In the genomic region with DNA sequence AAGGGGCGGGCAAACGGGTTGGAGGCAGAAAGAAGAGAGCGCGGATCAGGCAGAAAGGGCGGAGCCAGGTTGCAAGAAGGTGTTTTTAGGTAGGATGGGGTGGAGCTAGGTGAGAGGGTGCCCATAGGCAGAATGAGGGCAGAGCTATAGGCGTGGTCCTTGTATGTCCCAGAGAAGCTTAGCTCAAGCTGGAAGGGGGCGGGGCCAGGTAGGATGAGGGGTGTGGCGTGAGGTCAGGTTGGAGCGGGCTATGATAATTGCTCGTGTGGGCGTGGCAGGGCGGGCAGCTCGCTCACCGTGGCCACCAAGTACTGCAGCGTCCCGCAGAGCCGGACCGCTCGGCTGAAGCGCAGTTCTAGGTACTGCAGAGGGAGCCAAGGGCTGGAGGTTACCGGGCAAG, we compare ENCODE assay signal across 9 mouse cellular contexts. TPM values are rescaled to one million over a fixed set of nuclear protein-coding genes. Genes with fewer than 3 reads are reported as not detected.
DNase-seq lines count a peak whose midpoint lies in the region; ATAC-seq lines count a peak whose summit lies in the region.
"Had no signal": no experiment of that assay in that cellular context is flagged by ENCODE, and none has a peak within 500 bp of the region (broad histone marks: within the 10 kb centered on the region; RNA-seq: fewer than 3 reads in every experiment).

No protein-coding gene starts in this region.

- WGBS in kidney, embryonic 16.5 days, result 5% methylated on average over 21 of the region's 21 CpGs
- WGBS in lung, embryonic 16.5 days, result 7% methylated on average over 21 of the region's 21 CpGs

- H3K36me3 ChIP-seq in kidney, embryonic 16.5 days (ENCODE audit: insufficient read depth, low read length), result peaks cover 22% of the 10 kb centered on the region
- peaks cover 18% of the 10 kb centered on the region for H3K36me3 ChIP-seq in lung, embryonic 16.5 days (ENCODE audit: control insufficient read depth, insufficient read depth, low read length)

- H3K4me3 ChIP-seq in kidney, embryonic 16.5 days (ENCODE audit: low read length), result peak overlapping the region; percentile 33; the same call in 1 of the 2 replicates
- H3K4me3 ChIP-seq in lung, embryonic 16.5 days (ENCODE audit: low read length), result no peak overlapping the region
- H3K4me3 ChIP-seq: heart, adult 2 months had no signal

- peak; percentile 54 to 55 for DNase-seq in B cell, adult 2 months
- DNase-seq in T-cell, adult 2 months (ENCODE audit: low spot score), result peak; percentile 36
- no peak for DNase-seq in layer of hippocampus, postnatal 36 days
- DNase-seq in gastrocnemius, adult 8-10 months (ENCODE audit: low spot score in 2 of 2), result no peak
- DNase-seq: heart, adult 2 months had no signal

- H3K9ac ChIP-seq in kidney, embryonic 16.5 days (replicated peaks; ENCODE audit: low read length), result no peak overlapping the region
- H3K9ac ChIP-seq in lung, embryonic 16.5 days (ENCODE audit: low read length), result no peak overlapping the region

- no peaks in the 10 kb centered on the region for H3K9me3 ChIP-seq in kidney, embryonic 16.5 days (ENCODE audit: low read length)
- no peaks in the 10 kb centered on the region for H3K9me3 ChIP-seq in lung, embryonic 16.5 days (ENCODE audit: control insufficient read depth, low read length)

- H3K4me2 ChIP-seq in kidney, embryonic 16.5 days (replicated peaks; ENCODE audit: low read depth, low read length), result peak overlapping the region; percentile 51; the same call in 1 of the 2 replicates
- peak overlapping the region; percentile 25; the same call in 1 of the 2 replicates for H3K4me2 ChIP-seq in lung, embryonic 16.5 days (ENCODE audit: low read depth, low read length)

- H3K4me1 ChIP-seq in kidney, embryonic 16.5 days (ENCODE audit: insufficient read depth, low read length), result peaks cover 29% of the 10 kb centered on the region
- peaks cover 16% of the 10 kb centered on the region for H3K4me1 ChIP-seq in lung, embryonic 16.5 days (replicated peaks; ENCODE audit: control insufficient read depth, insufficient read depth, low read length)

- H3K27ac ChIP-seq in kidney, embryonic 16.5 days (ENCODE audit: low read length), result no peak overlapping the region
- no peak overlapping the region for H3K27ac ChIP-seq in lung, embryonic 16.5 days (ENCODE audit: low read length)
- H3K27ac ChIP-seq: heart, adult 2 months had no signal

- H3K27me3 ChIP-seq in kidney, embryonic 16.5 days (ENCODE audit: insufficient read depth, low read length), result peaks cover 30% of the 10 kb centered on the region
- H3K27me3 ChIP-seq in lung, embryonic 16.5 days (ENCODE audit: control insufficient read depth, insufficient read depth, low read depth, low read length), result peaks cover 34% of the 10 kb centered on the region

- ATAC-seq in kidney, embryonic 16.5 days (ENCODE audit: low FRiP score, low TSS enrichment), result peak; percentile 17; the same call in 1 of the 2 replicates
- ATAC-seq in lung, embryonic 16.5 days (ENCODE audit: low read depth), result peak; percentile 46
- no peak for ATAC-seq in erythroblast, adult 5-6 weeks (replicated peaks; ENCODE audit: low FRiP score, poor library complexity, severe bottlenecking)
- no peak for ATAC-seq in cerebellum, adult (ENCODE audit: insufficient number of reproducible peaks, low FRiP score, low TSS enrichment)

RNA-seq across cellular contexts. Expression of a gene that starts 1.2 kb away (rescaled TPM):
- 0.22 and 0.28 TPM in 2 replicates for polyA plus RNA-seq in kidney, embryonic 16.5 days (2015; fragmentation: Nextera tagmentation; extraction: Ambion mirVana)
- polyA plus RNA-seq in lung, embryonic 16.5 days (2015; fragmentation: Nextera tagmentation; extraction: Ambion mirVana), result 0.13 and 0.16 TPM in 2 replicates
- 1 to 10 TPM; 8.1 to 8.9 TPM for total RNA-seq in layer of hippocampus, postnatal 36 days (2021)
- total RNA-seq in erythroblast, adult 5-6 weeks (2015; ENCODE audit: low replicate concordance), result not detected in 2 replicates
- 0.17 TPM in 1 of 2 replicates, not detected in the other for total RNA-seq in erythroblast, adult 5-6 weeks (2017; ENCODE audit: low replicate concordance)
- total RNA-seq in gastrocnemius, adult 8-10 months (2022), result not detected
- total RNA-seq: heart, adult 2 months had no signal

RNA-seq across cellular contexts. Expression of a gene that starts 5.9 kb away (rescaled TPM):
- polyA plus RNA-seq in kidney, embryonic 16.5 days (2015; fragmentation: Nextera tagmentation; extraction: Ambion mirVana), result 4,081 and 4,203 TPM in 2 replicates
- polyA plus RNA-seq in lung, embryonic 16.5 days (2015; fragmentation: Nextera tagmentation; extraction: Ambion mirVana), result 5,017 and 5,100 TPM in 2 replicates
- total RNA-seq in layer of hippocampus, postnatal 36 days (2021), result 100 to 1,000 TPM; 659 to 685 TPM
- total RNA-seq in erythroblast, adult 5-6 weeks (2015; ENCODE audit: low replicate concordance), result 1,597 and 1,896 TPM in 2 replicates
- total RNA-seq in erythroblast, adult 5-6 weeks (2017; ENCODE audit: low replicate concordance), result 369 and 492 TPM in 2 replicates
- total RNA-seq in gastrocnemius, adult 8-10 months (2022), result 1,000 to 10,000 TPM in 2 of 4 experiments, 100 to 1,000 TPM in 2; 935 to 1,159 (median 1,025) TPM

RNA-seq across cellular contexts. Expression of a gene that starts 14.4 kb away (rescaled TPM):
- polyA plus RNA-seq in kidney, embryonic 16.5 days (2015; fragmentation: Nextera tagmentation; extraction: Ambion mirVana), result 56.9 and 63.1 TPM in 2 replicates
- polyA plus RNA-seq in lung, embryonic 16.5 days (2015; fragmentation: Nextera tagmentation; extraction: Ambion mirVana), result 45.9 and 49.2 TPM in 2 replicates
- total RNA-seq in layer of hippocampus, postnatal 36 days (2021), result 10 to 100 TPM; 87.3 to 89.7 TPM
- 2.3 and 4.0 TPM in 2 replicates for total RNA-seq in erythroblast, adult 5-6 weeks (2015; ENCODE audit: low replicate concordance)
- total RNA-seq in erythroblast, adult 5-6 weeks (2017; ENCODE audit: low replicate concordance), result 2.2 and 3.1 TPM in 2 replicates
- 10 to 100 TPM in 3 of 4 experiments, 1 to 10 TPM in 1; 9.2 to 15.9 (median 13.7) TPM for total RNA-seq in gastrocnemius, adult 8-10 months (2022)

RNA-seq across cellular contexts. Expression of a gene that starts 17.6 kb away (rescaled TPM):
- polyA plus RNA-seq in kidney, embryonic 16.5 days (2015; fragmentation: Nextera tagmentation; extraction: Ambion mirVana), result 114 and 119 TPM in 2 replicates
- polyA plus RNA-seq in lung, embryonic 16.5 days (2015; fragmentation: Nextera tagmentation; extraction: Ambion mirVana), result 99.2 and 106 TPM in 2 replicates
- 10 to 100 TPM; 83.4 to 95.4 TPM for total RNA-seq in layer of hippocampus, postnatal 36 days (2021)
- 12.3 and 14.2 TPM in 2 replicates for total RNA-seq in erythroblast, adult 5-6 weeks (2015; ENCODE audit: low replicate concordance)
- total RNA-seq in erythroblast, adult 5-6 weeks (2017; ENCODE audit: low replicate concordance), result 11.7 and 13.4 TPM in 2 replicates
- 10 to 100 TPM; 61.7 to 77.8 (median 67.5) TPM for total RNA-seq in gastrocnemius, adult 8-10 months (2022)

RNA-seq across cellular contexts. Expression of a gene that starts 28.3 kb away (rescaled TPM):
- 2.9 and 4.9 TPM in 2 replicates for polyA plus RNA-seq in kidney, embryonic 16.5 days (2015; fragmentation: Nextera tagmentation; extraction: Ambion mirVana)
- polyA plus RNA-seq in lung, embryonic 16.5 days (2015; fragmentation: Nextera tagmentation; extraction: Ambion mirVana), result 0.40 and 0.99 TPM in 2 replicates
- 10 to 100 TPM; 16.9 to 17.7 TPM for total RNA-seq in layer of hippocampus, postnatal 36 days (2021)
- total RNA-seq in erythroblast, adult 5-6 weeks (2015; ENCODE audit: low replicate concordance), result not detected in 2 replicates
- total RNA-seq in erythroblast, adult 5-6 weeks (2017; ENCODE audit: low replicate concordance), result not detected in 2 replicates
- 10 to 100 TPM; 18.0 to 21.5 (median 20.5) TPM for total RNA-seq in gastrocnemius, adult 8-10 months (2022)

Comparison
In these comparisons a context has a peak if more than half of its experiments do, and no peak if none do; other contexts are left out.
1. DNase-seq: peak in B cell, adult 2 months (2 of 2) and T-cell, adult 2 months (single experiment); none in layer of hippocampus, postnatal 36 days (0 of 2) and gastrocnemius, adult 8-10 months (0 of 2).
2. ATAC-seq: peak in kidney, embryonic 16.5 days (single experiment) and lung, embryonic 16.5 days (single experiment); none in erythroblast, adult 5-6 weeks (single experiment) and cerebellum, adult (single experiment).
3. RNA of a gene that starts 1.2 kb away (total RNA-seq): 8.1 to 8.9 TPM in layer of hippocampus, postnatal 36 days; 0.17 TPM in erythroblast, adult 5-6 weeks and not detected in gastrocnemius, adult 8-10 months; every median in the first group is over 4 times any median in the second.
4. RNA of a gene that starts 14.4 kb away (total RNA-seq): 87.3 to 89.7 TPM in layer of hippocampus, postnatal 36 days; 9.2 to 15.9 TPM in gastrocnemius, adult 8-10 months and 2.2 to 4.0 TPM in erythroblast, adult 5-6 weeks; every median in the first group is over 4 times any median in the second.